Mouse (Mus musculus) spleen, postnatal 10 days (tissue): ENCODE measurements at regions not wholly inside any gene's neighbourhood (a gene's known extent, or its start where the extent isn't known, plus 50 kb on each side); places are given as distances from the start of the nearest gene placed in this dataset.

Experiments used
- DNase-seq, 2 experiments: peaks; one replicate each; pipeline ENCODE4 v3.0.0; 2021 to 2022; ENCODE audit warnings: low spot score in 2 of 2

- no peak for DNase-seq
These were observed 152.0 kb upstream of the Serp2 start for GRCm38 (mm10) chr14:76708728-76709127.

- no peak for DNase-seq
These were observed 146.7 kb upstream of the Serp2 start for GRCm38 (mm10) chr14:76703373-76703764.

- DNase-seq, result no peak
These were observed 146.2 kb upstream of the Serp2 start for GRCm38 (mm10) chr14:76702709-76703372.

GRCm38 (mm10) chr14:76701911-76702708 lies 145.4 kb upstream of the Serp2 start:
- DNase-seq, result no peak

GRCm38 (mm10) chr14:76701304-76701703 lies 144.6 kb upstream of the Serp2 start:
- DNase-seq, result no peak

- no peak for DNase-seq
These were observed 144.1 kb upstream of the Serp2 start for GRCm38 (mm10) chr14:76700796-76701195.

GRCm38 (mm10) chr14:76700190-76700589 lies 143.5 kb upstream of the Serp2 start:
- no peak for DNase-seq

- no peak for DNase-seq
These were observed 142.2 kb upstream of the Serp2 start for GRCm38 (mm10) chr14:76698718-76699402.

GRCm38 (mm10) chr14:76696729-76697128 lies 140.0 kb upstream of the Serp2 start:
- no peak for DNase-seq

GRCm38 (mm10) chr14:76695691-76696355 lies 139.1 kb upstream of the Serp2 start:
- no peak for DNase-seq

GRCm38 (mm10) chr14:76694894-76695293 lies 138.2 kb upstream of the Serp2 start:
- DNase-seq, result no peak

- DNase-seq, result no peak
These were observed 136.9 kb upstream of the Serp2 start for GRCm38 (mm10) chr14:76693351-76694317.

GRCm38 (mm10) chr14:76687971-76688407 lies 131.3 kb upstream of the Serp2 start:
- DNase-seq, result no peak

- DNase-seq, result no peak
These were observed 130.2 kb upstream of the Serp2 start for GRCm38 (mm10) chr14:76686762-76687453.

- DNase-seq, result no peak
These were observed 129.4 kb upstream of the Serp2 start for GRCm38 (mm10) chr14:76685830-76686761.

- DNase-seq, result no peak
These were observed 127.6 kb upstream of the Serp2 start for GRCm38 (mm10) chr14:76684327-76684726.

- no peak for DNase-seq
These were observed 125.1 kb upstream of the Serp2 start for GRCm38 (mm10) chr14:76681581-76682377.

GRCm38 (mm10) chr14:76678512-76679134 lies 121.9 kb upstream of the Serp2 start:
- no peak for DNase-seq
